Mouse (Mus musculus) cerebellum, adult 9-11 months (tissue): ENCODE results near the gene Prss21.
"Not testable (repeated sequence)": the region's sequence is repeated elsewhere in the genome, so short reads cannot be mapped to it uniquely, and the experiment has no call there.

Source experiments
- DNase-seq: peaks from one replicate; pipeline ENCODE4 v3.0.0; 2022

The Prss21 gene

GRCm38 (mm10) chr17:23868513-23868912 lies 657 bp downstream of the Prss21 start:
- DNase-seq = no peak

DNA sequence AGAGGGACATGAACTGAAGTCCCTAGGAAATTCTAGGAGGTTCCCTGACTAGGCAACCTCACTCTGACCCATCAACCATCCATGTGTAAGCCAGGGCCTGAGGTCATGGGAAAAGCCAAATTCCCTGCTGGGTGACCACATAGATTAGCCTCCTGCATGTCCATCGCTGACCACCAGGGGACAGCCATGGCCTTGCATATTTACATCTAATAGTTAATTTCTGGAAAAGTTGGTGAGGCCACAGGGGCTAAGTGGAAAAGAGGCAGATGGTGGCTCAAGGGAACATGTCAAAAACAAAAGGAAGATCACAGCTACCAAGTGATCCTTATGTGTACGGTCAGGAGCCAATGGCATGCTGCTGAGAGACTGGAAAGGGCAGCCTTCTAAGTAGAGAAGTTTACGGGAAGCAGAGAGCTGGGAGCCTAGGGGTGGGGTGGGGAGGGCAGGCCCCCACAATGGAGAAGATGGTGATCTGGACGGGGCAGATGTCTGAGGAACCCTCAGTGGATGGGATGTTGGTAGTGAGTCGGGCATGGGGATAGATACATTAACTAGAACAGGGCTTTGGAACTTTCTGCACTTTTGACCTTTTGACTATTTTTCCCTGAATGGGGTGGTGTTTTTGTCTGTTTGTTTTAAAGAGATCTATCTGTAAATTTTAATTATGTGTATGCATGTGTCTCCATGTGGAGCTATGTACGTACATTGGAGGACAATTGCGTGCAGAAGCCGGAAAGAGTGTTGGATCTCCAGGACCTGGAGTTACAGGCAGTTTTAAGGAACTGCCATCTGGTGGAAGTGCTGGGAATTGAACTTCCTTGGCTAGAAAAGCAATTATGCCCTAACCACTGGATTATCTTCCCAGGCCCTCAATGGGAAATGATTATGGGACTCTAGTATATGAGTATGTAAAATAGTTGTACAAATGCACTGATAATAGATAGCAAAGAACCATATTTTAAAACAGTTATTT lies 6.3 kb downstream of the Prss21 start:
- DNase-seq = peak; percentile 34

- peak; percentile 22 for DNase-seq
Observed at GRCm38 (mm10) chr17:23876741-23877140, 8.9 kb downstream of the Prss21 start.

DNA sequence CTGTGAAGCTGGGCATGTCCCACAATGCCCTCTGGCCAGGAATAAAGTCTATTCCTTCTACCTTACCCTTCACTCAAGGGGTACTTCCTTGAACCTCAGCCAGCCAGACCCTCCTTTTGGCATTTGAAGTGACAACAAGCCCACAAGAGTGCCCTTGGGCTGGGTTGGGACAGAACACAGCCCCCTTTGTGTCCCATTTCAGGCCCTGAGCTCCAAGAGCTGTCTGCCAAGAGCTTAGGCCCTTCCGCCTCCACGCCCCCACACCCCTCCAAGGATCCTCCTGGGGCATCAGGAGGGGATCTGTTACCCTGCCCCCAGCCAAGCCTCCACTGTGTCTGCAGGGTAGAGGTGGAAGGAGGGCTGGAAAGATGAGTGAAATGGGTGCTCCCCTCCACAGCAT lies 9.3 kb downstream of the Prss21 start:
- DNase-seq = no peak

- not testable (repeated sequence) for DNase-seq
Observed at GRCm38 (mm10) chr17:23880576-23880975, 12.7 kb downstream of the Prss21 start, which contains the start of the genes Dcpp1 and Dcpp2. Gene Dcpp1 (plus strand): TSS chr17:23880876. Gene Dcpp2 (plus strand): TSS chr17:23880880.

DNA sequence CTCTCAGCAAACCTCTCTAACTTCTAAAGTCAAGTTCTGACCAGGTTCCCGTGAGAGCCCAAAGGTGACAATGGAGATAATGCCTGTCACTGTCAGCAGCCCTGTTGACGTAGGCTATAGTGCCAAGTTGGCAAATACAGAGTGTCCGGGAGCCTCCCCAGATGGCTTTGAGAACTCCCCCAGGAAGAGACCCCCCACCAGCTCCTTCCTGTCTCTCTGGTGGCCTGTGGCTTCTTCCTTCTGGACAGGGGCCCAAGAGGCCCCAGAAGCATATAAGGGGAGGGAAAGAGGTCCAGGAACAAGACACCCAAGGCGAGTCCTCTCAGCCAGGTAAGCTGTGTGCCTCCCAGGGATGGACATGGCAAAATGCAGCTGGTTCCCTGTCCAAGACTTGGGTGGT lies 49.3 kb downstream of the Prss21 start, which contains the start of gene Dcpp3:
Dcpp3 (plus strand) TSS at position 301 of the 400 bp plus-strand sequence.
- DNase-seq = not testable (repeated sequence)
